11 mouse cellular contexts compared by ENCODE assay signal in genomic region chr16:6348103-6348502, GRCm38 (mm10).
DNase-seq lines count a peak whose midpoint lies in the region; ATAC-seq lines count a peak whose summit lies in the region.
"Had no signal": no experiment of that assay in that cellular context is flagged by ENCODE, and none has a peak within 500 bp of the region (broad histone marks: within the 10 kb centered on the region; RNA-seq: fewer than 3 reads in every experiment).

No protein-coding gene starts in this region.

- DNase-seq in heart, postnatal 36 days = no peak
- no peak for DNase-seq in embryonic facial prominence, embryonic 11.5 days (ENCODE audit: low spot score)
- DNase-seq in lung, postnatal 36 days = no peak
- DNase-seq in gastrocnemius, postnatal 14 days = no peak
- DNase-seq: kidney, postnatal 14 days had no signal

- no peaks in the 10 kb centered on the region for H3K36me3 ChIP-seq in heart, embryonic 11.5 days (ENCODE audit: control insufficient read depth, insufficient read depth, low read length)
- no peaks in the 10 kb centered on the region for H3K36me3 ChIP-seq in embryonic facial prominence, embryonic 11.5 days (replicated peaks; ENCODE audit: control insufficient read depth, insufficient read depth, low read depth, low read length)
- H3K36me3 ChIP-seq in hindbrain, embryonic 12.5 days = no peaks in the 10 kb centered on the region
- H3K36me3 ChIP-seq in midbrain, embryonic 15.5 days (replicated peaks) = no peaks in the 10 kb centered on the region
- H3K36me3 ChIP-seq: limb, embryonic 15.5 days had no signal

- H3K9ac ChIP-seq in heart, embryonic 11.5 days (ENCODE audit: low read depth, low read length) = no peak overlapping the region
- 0 out of 2 replicates have a peak overlapping the region, but pooled peaks have one; percentile 9 for H3K9ac ChIP-seq in embryonic facial prominence, embryonic 11.5 days (replicated peaks; ENCODE audit: low read length)
- H3K9ac ChIP-seq in hindbrain, embryonic 12.5 days = peak overlapping the region; percentile 54; the same call in 1 of the 2 replicates
- H3K9ac ChIP-seq in midbrain, embryonic 15.5 days = peak overlapping the region; percentile 60
- H3K9ac ChIP-seq: limb, embryonic 15.5 days had no signal

- H3K9me3 ChIP-seq in heart, embryonic 11.5 days (replicated peaks; ENCODE audit: control insufficient read depth, low read length) = no peaks in the 10 kb centered on the region
- H3K9me3 ChIP-seq in embryonic facial prominence, embryonic 11.5 days (replicated peaks; ENCODE audit: control insufficient read depth, low read length) = no peaks in the 10 kb centered on the region
- no peaks in the 10 kb centered on the region for H3K9me3 ChIP-seq in hindbrain, embryonic 12.5 days (replicated peaks)
- no peaks in the 10 kb centered on the region for H3K9me3 ChIP-seq in midbrain, embryonic 15.5 days
- H3K9me3 ChIP-seq: limb, embryonic 15.5 days had no signal

- intact Hi-C loops in heart, postnatal 36 days (cut with DNase I) = no loop called here
- intact Hi-C loops in gastrocnemius, postnatal 14 days (cut with DNase I; ENCODE audit: low total_unique reads) = no loop called here

- H3K4me3 ChIP-seq in heart, embryonic 11.5 days (ENCODE audit: low read depth, low read length) = no peak overlapping the region
- H3K4me3 ChIP-seq in embryonic facial prominence, embryonic 11.5 days (ENCODE audit: low read depth, low read length) = no peak overlapping the region
- H3K4me3 ChIP-seq in hindbrain, embryonic 12.5 days = peak overlapping the region; percentile 41; the same call in 1 of the 2 replicates
- H3K4me3 ChIP-seq in midbrain, embryonic 15.5 days = peak overlapping the region; percentile 52

- no peaks in the 10 kb centered on the region for H3K4me1 ChIP-seq in heart, embryonic 11.5 days (ENCODE audit: control insufficient read depth, insufficient read depth, low read length)
- no peaks in the 10 kb centered on the region for H3K4me1 ChIP-seq in embryonic facial prominence, embryonic 11.5 days (ENCODE audit: control insufficient read depth, insufficient read depth, low read length)
- H3K4me1 ChIP-seq in hindbrain, embryonic 12.5 days = peaks cover 15% of the 10 kb centered on the region
- H3K4me1 ChIP-seq in midbrain, embryonic 15.5 days = peaks cover 23% of the 10 kb centered on the region

- 40% methylated on average over 9 of the region's 9 CpGs for WGBS in heart, embryonic 11.5 days (ENCODE audit: insufficient replicate concordance)
- 35% methylated on average over 9 of the region's 9 CpGs for WGBS in embryonic facial prominence, embryonic 11.5 days
- 28% methylated on average over 9 of the region's 9 CpGs for WGBS in hindbrain, embryonic 12.5 days
- WGBS in midbrain, embryonic 15.5 days = 17% methylated on average over 9 of the region's 9 CpGs

- H3K27me3 ChIP-seq in heart, embryonic 11.5 days (ENCODE audit: control insufficient read depth, insufficient read depth, low read length) = peaks cover 32% of the 10 kb centered on the region
- H3K27me3 ChIP-seq in embryonic facial prominence, embryonic 11.5 days (ENCODE audit: control insufficient read depth, insufficient read depth, low read length) = peaks cover 25% of the 10 kb centered on the region
- H3K27me3 ChIP-seq in hindbrain, embryonic 12.5 days = peaks cover 15% of the 10 kb centered on the region
- H3K27me3 ChIP-seq in midbrain, embryonic 15.5 days (replicated peaks) = no peaks in the 10 kb centered on the region

- H3K27ac ChIP-seq in heart, embryonic 11.5 days (ENCODE audit: low read depth, low read length) = no peak overlapping the region
- H3K27ac ChIP-seq in embryonic facial prominence, embryonic 11.5 days (replicated peaks; ENCODE audit: low read depth, low read length) = no peak overlapping the region
- H3K27ac ChIP-seq in hindbrain, embryonic 12.5 days = peak overlapping the region; percentile 75
- peak overlapping the region; percentile 90 for H3K27ac ChIP-seq in midbrain, embryonic 15.5 days
- H3K27ac ChIP-seq: limb, embryonic 15.5 days; macrophage had no signal

- H3K4me2 ChIP-seq in heart, embryonic 11.5 days = peak overlapping the region; percentile 57; the same call in 1 of the 2 replicates
- peak overlapping the region; percentile 68 for H3K4me2 ChIP-seq in embryonic facial prominence, embryonic 11.5 days (ENCODE audit: low read depth, low read length)
- peak overlapping the region; percentile 74 for H3K4me2 ChIP-seq in hindbrain, embryonic 12.5 days (replicated peaks)
- H3K4me2 ChIP-seq in midbrain, embryonic 15.5 days = peak overlapping the region; percentile 73

- ATAC-seq in heart, embryonic 11.5 days (replicated peaks; ENCODE audit: insufficient number of reproducible peaks, low FRiP score, low TSS enrichment) = no peak
- no peak for ATAC-seq in embryonic facial prominence, embryonic 11.5 days (replicated peaks; ENCODE audit: insufficient number of reproducible peaks, low FRiP score, low TSS enrichment, low read depth)
- peak; percentile 62 for ATAC-seq in hindbrain, embryonic 12.5 days (ENCODE audit: low FRiP score)
- ATAC-seq in midbrain, embryonic 15.5 days (replicated peaks) = peak; percentile 50
- ATAC-seq in CD4-positive, CD25-positive, alpha-beta regulatory T cell, adult 4 months = no peak

Comparison
In these comparisons a context has a peak if more than half of its experiments do, and no peak if none do; other contexts are left out.
1. ATAC-seq: peak in hindbrain, embryonic 12.5 days (single experiment) and midbrain, embryonic 15.5 days (single experiment); none in heart, embryonic 11.5 days (single experiment), embryonic facial prominence, embryonic 11.5 days (single experiment) and CD4-positive, CD25-positive, alpha-beta regulatory T cell, adult 4 months (single experiment).
2. H3K27ac ChIP-seq: peak in hindbrain, embryonic 12.5 days (single experiment) and midbrain, embryonic 15.5 days (single experiment); none in heart, embryonic 11.5 days (single experiment) and embryonic facial prominence, embryonic 11.5 days (single experiment).
3. H3K4me3 ChIP-seq: peak in hindbrain, embryonic 12.5 days (single experiment) and midbrain, embryonic 15.5 days (single experiment); none in heart, embryonic 11.5 days (single experiment) and embryonic facial prominence, embryonic 11.5 days (single experiment).
4. Peak in every context shown above with its lines, with median percentiles within 50 percentile points of each other: H3K4me2 ChIP-seq.